Mouse (Mus musculus) T-helper 2 cell (primary cell): Measurements from ENCODE around the gene Fyttd1.

Experiments
- in situ Hi-C: fragments of 300-600 bp; cut with MboI, MseI; formaldehyde crosslinking; loops from one replicate; pipeline ENCODE4 v1.15.1; 2025; ENCODE audit warnings: high pct_unique_total_duplicates

Fyttd1 gene

DNA sequence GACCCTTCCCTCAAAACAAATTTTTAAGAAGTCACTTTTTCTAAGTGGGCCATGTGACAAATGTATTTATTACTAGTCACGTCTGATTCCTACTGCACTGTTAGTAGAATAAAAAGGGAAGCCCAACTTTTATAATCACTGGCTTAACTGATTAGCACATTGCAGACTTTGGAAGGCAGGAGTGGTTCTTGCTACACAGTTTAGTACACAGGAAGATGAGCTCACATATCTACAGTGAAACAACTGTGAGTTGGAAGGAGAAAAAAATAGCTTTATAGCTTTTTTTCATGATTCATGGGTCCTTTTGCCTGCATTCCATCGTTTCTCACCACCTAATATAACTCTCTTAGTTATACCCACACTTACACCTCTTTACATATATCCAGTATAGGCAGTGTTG is 63.9 kb downstream of the Fyttd1 start:
- in situ Hi-C loops, result loop anchor here (5.0 kb wide), 1 partner anchor 1569 kb away; no protein-coding TSS in a partner anchor

DNA sequence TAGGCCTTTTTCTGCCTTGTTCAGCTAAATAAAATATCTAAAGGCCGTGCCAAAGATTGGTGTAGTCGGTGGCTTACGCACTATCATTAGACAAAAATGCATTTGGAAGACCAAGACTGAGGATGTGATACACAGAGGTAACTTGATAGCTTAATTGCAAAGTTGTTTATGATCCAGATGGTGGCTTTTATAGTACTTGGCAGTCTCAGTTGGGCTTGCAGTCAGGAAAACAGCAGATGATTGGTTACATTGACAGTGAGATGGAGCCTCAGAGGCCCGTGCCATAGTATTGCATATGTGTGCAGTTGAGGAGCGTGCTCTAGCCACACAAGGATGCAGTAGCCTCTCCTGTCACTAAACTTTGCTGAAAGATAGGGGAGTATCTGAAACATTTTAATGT is 65.4 kb downstream of the Fyttd1 start:
- in situ Hi-C loops, result loop anchor here (5.0 kb wide), 1 partner anchor 1570 kb away; no protein-coding TSS in a partner anchor

DNA sequence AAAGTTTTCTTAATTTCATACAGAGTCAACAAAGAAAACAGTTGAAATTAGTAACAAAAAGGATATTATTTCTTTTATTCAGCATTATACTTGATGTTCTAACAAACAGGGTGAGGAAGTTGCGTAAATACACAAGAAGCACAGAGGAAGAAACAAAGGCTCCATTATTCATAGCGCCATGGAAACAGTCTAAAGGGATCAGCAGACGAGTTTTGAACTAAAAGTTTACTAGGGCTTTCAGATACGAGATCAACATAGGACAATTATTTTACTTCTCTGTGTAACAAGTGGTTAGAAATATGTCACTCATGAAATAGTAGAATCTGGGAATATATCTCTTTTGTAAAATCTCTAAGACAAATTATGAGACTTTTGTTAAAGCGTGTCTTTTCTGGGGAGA is 68.1 kb downstream of the Fyttd1 start:
- in situ Hi-C loops, result loop anchor here (5.0 kb wide), 1 partner anchor 102 kb away; no protein-coding TSS in a partner anchor

DNA sequence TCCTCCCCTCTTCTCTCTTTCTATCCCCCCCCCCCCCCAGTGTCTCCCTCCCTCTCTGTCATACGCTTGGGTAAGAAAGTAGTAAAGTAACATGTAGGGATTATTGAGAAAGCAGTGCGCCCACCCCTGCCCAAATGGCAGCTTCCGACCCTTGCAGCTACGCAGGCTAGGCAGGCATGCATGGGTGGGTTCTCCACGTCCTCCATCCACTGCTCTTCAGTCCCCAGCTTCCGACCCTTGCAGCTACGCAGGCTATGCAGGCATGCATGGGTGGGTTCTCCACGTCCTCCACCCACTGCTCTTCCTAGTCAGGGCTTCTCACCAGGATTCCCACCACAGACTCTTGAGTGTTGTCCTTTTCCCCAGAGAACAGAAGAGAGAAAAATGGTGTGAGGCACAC is 70.7 kb downstream of the Fyttd1 start:
- in situ Hi-C loops, result loop anchor here (5.0 kb wide), 1 partner anchor 99 kb away; no protein-coding TSS in a partner anchor

DNA sequence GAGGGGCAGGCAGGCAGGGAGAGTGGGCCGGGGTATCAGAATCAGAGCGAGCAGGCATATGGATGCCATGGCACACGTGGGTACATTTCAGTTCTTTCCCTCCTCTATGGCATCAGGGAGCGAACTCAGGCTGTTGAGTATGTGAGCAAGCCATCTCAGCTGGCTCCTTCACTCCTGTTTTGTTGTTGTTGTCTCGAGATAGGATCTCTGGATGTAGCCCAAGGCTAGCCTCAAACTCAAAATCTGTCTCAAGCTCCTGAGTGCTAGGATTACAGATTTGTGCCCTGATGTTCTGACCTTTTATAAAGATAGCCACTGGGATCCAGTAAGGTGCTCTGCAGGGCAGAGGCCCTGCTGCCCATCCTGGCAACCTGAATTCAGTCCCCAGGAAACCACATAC is 71.4 kb downstream of the Fyttd1 start:
- in situ Hi-C loops, result loop anchor here (5.0 kb wide), 1 partner anchor 99 kb away; no protein-coding TSS in a partner anchor

DNA sequence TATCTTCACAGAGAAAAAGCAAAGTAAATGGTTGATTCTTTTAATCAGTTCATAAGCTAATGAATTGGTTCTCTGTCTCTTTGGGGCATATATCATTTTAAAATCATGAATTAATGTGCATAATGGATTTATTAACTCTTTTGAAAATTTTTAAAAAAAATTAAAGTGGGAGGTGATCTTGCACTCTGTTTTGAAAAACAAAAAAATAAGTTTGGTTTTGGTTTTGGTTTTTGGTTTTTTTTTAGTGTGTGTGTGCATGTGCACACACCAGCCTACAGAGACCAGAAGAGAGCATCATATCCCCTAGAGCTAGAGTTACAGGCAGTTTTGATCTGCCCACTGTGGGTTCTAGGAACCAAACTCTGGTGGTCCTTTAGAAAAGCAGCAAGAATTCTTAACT is 72.0 kb downstream of the Fyttd1 start:
- in situ Hi-C loops, result loop anchor here (5.0 kb wide), 1 partner anchor 98 kb away; no protein-coding TSS in a partner anchor

DNA sequence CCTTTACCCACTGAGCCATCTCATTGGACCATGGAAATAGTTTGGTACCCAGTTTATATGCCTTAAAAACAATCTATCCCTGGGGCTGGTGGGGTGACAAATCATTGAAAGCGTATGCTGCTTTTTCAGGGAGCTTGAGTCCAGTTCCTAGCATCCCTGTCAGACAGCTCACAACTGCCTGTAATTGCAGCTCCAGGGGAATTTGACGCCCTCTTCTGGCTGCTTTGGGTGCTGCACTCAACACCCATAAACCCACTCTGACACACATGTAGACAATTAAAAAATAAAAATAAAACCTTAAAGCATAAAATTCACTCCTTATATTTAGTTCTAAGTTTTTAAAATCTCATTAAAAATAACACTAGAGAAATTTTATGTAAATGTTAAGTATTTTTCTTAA is 73.8 kb downstream of the Fyttd1 start:
- in situ Hi-C loops, result no loop called here

DNA sequence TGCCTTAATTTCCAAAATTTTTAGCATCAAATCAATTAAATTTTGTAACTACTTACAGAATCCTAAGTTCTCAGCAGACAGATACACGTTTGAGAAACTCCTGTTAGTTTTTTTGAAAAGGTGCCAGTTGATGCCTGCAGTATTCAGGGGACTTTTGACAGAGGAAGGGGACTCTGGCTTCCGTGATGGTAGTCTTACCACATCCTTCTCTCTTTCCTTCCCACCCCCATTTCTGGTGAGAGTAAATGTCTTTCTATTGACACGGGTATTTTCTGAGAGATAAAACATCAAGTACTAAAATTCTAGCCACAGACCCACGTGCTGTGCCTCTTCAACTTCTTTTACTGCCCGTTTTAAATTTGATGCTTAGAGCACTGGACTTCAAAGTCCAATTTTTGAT is 76.5 kb downstream of the Fyttd1 start:
- in situ Hi-C loops, result no loop called here

DNA sequence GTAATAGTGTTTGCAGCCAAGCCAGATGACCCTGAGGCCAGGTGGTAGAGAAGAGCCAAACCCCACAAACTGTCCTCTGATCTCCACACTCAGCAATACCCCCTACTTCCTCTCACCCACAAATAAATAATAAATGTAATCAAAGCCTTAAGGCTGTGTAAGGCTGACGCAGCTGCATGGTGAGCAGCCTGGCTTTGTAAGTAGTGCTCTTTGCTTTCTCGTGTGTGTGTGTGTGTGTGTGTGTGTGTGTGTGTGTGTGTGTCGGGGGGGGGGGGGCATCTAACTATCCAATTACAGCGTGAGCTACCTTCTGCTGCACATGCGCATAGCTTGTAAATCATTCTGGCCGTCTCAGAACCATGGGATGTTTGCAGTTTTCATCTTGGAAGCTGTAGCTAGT is 77.0 kb downstream of the Fyttd1 start:
- in situ Hi-C loops, result no loop called here

DNA sequence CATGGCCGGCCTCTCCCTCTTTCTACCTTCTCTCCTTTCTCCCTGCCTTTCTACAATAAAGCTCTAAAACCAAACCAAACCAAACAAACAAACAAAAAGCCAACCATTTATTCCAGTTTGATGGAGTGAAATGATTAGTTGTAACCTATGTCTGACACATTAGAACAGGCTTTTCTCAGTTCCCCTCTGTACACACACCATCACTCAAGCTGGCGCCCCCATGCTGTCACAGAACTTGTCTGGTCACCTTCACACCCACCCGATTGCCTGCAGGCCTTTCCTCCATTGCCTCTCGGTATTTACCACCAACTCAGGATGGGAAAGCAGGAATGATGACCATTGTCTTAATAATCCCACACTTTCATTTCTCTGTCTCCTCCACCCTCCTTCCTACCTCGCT is 79.6 kb downstream of the Fyttd1 start:
- in situ Hi-C loops, result no loop called here
